Mouse (Mus musculus) liver, embryonic 16.5 days (tissue): ENCODE data around the gene Gm19426. TPM values are rescaled to one million over a fixed set of nuclear protein-coding genes. Genes with fewer than 3 reads are reported as not detected.

Experiments
- ATAC-seq: fragments of 200-750 bp; cut with Nextera tagmentation; 2 replicates; pipeline ENCODE4 v1.8.0; 2017; ENCODE audit warnings: low read depth, mild to moderate bottlenecking, moderate number of reproducible peaks, moderate library complexity
- H3K27ac ChIP-seq: fragments of 300-500 bp; sonication (generic); 2 replicates; pipeline ENCODE4 v1.5.1; 2014; ENCODE audit warnings: mild to moderate bottlenecking, low read length
- H3K27me3 ChIP-seq: fragments of 300-500 bp; sonication (generic); 2 replicates; pipeline ENCODE4 v1.6.1; 2014; ENCODE audit warnings: low read depth, low read length, mixed read lengths; ENCODE audit not compliant: control insufficient read depth, insufficient read depth
- H3K36me3 ChIP-seq: fragments of 300-500 bp; sonication (generic); 2 replicates; pipeline ENCODE4 v1.6.1; 2014; ENCODE audit warnings: mild to moderate bottlenecking; ENCODE audit not compliant: control insufficient read depth, insufficient read depth
- H3K4me1 ChIP-seq: fragments of 300-500 bp; sonication (generic); 2 replicates; pipeline ENCODE4 v1.6.1; 2014; ENCODE audit warnings: low read depth, low read length, mixed read lengths; ENCODE audit not compliant: control insufficient read depth
- H3K4me2 ChIP-seq: fragments of 300-500 bp; sonication (generic); 2 replicates; pipeline ENCODE4 v1.6.1; 2014; ENCODE audit warnings: low read depth, low read length, mixed read lengths
- H3K4me3 ChIP-seq: fragments of 300-500 bp; sonication (generic); 2 replicates; pipeline ENCODE4 v1.5.1; 2014; ENCODE audit warnings: low read depth, mild to moderate bottlenecking, low read length
- H3K9ac ChIP-seq: fragments of 300-500 bp; sonication (generic); 2 replicates; pipeline ENCODE4 v1.6.1; 2014; ENCODE audit warnings: low read depth, low read length
- H3K9me3 ChIP-seq: fragments of 300-500 bp; sonication (generic); replicated peaks from 2 replicates; pipeline ENCODE4 v1.6.1; 2016; ENCODE audit warnings: low read length; ENCODE audit not compliant: control insufficient read depth
- WGBS: fragments of 180-500 bp; shearing (Covaris S2); extraction: QIAGEN DNeasy Blood & Tissue Kit; methylation state at CpG from one replicate; pipeline ENCODE4 v1.1.7; 2014; ENCODE audit not compliant: insufficient replicate concordance; 5-methylcytosine and 5-hydroxymethylcytosine counted together
- polyA plus RNA-seq: library from polyadenylated mRNA; unstranded; fragments of >200 nt; fragmentation: Nextera tagmentation; extraction: Ambion mirVana; gene quantifications from 2 replicates; pipeline ENCODE4 v1.2.1, GENCODE M21; 2015

The Gm19426 gene
- 0.89 and 0.95 TPM in 2 replicates for polyA plus RNA-seq

GRCm38 (mm10) chr2:84743561-84743960 is at the start of gene Gm19426:
Gene Gm19426, minus strand, starts transcription at chr2:84743655.
- ATAC-seq = peak; percentile 76
- Histone ChIP-seq H3K27ac (peak within 1 kb of the TSS; percentile 68), H3K4me3 (peak within 1 kb of the TSS; percentile 66), H3K27me3 (peaks cover 30% of the 10 kb centered on the region), H3K9me3 (no peaks in the 10 kb centered on the region), H3K4me2 (peak within 1 kb of the TSS; percentile 73), H3K4me1 (peaks cover 57% of the 10 kb centered on the region), H3K36me3 (peaks cover 18% of the 10 kb centered on the region), H3K9ac (peak within 1 kb of the TSS; percentile 72)
- under 1% methylated on average over 25 of the region's 25 CpGs for WGBS

- H3K36me3 ChIP-seq = no peaks in the 10 kb centered on the region
- peaks cover 6% of the 10 kb centered on the region; the same call in 1 of the 2 replicates for H3K9me3 ChIP-seq
- H3K9ac ChIP-seq = no peak overlapping the region
- peaks cover 7% of the 10 kb centered on the region; the same call in 1 of the 2 replicates for H3K27me3 ChIP-seq
- peak; percentile 72 for ATAC-seq
- 25% methylated on average over 3 of the region's 3 CpGs for WGBS
- H3K4me2 ChIP-seq = 0 out of 2 replicates have a peak overlapping the region, but pooled peaks have one; percentile 0
- H3K4me1 ChIP-seq = peaks cover 23% of the 10 kb centered on the region
- H3K27ac ChIP-seq = peak overlapping the region; percentile 69; the same call in 1 of the 2 replicates
- H3K4me3 ChIP-seq = no peak overlapping the region
Measured at GRCm38 (mm10) chr2:84793154-84793553, 49.7 kb upstream of the Gm19426 start.

- H3K27ac ChIP-seq = no peak overlapping the region; the same call in 1 of the 2 replicates
- peak overlapping the region; percentile 36; the same call in 1 of the 2 replicates for H3K4me2 ChIP-seq
- peak overlapping the region; percentile 18; the same call in 1 of the 2 replicates for H3K4me3 ChIP-seq
- WGBS = 67% methylated on average over 3 of the region's 3 CpGs
- H3K27me3 ChIP-seq = peaks cover 10% of the 10 kb centered on the region; the same call in 1 of the 2 replicates
- ATAC-seq = no peak
- no peaks in the 10 kb centered on the region for H3K36me3 ChIP-seq
- peaks cover 17% of the 10 kb centered on the region for H3K4me1 ChIP-seq
- peaks cover 6% of the 10 kb centered on the region; the same call in 1 of the 2 replicates for H3K9me3 ChIP-seq
- H3K9ac ChIP-seq = no peak overlapping the region
Measured at GRCm38 (mm10) chr2:84792516-84792915, 49.1 kb upstream of the Gm19426 start.

GRCm38 (mm10) chr2:84790418-84790817 is 47.0 kb upstream of the Gm19426 start:
- H3K4me1 ChIP-seq = peaks cover 17% of the 10 kb centered on the region

GRCm38 (mm10) chr2:84788316-84788715 is 44.9 kb upstream of the Gm19426 start:
- H3K4me1 ChIP-seq = peaks cover 10% of the 10 kb centered on the region
- H3K4me3 ChIP-seq = no peak overlapping the region
- H3K4me2 ChIP-seq = no peak overlapping the region
- 47% methylated on average over 3 of the region's 3 CpGs for whole genome bisulfite sequencing
- H3K27ac ChIP-seq = no peak overlapping the region
- no peak for ATAC-seq
- H3K27me3 ChIP-seq = peaks cover 10% of the 10 kb centered on the region; the same call in 1 of the 2 replicates
- H3K36me3 ChIP-seq = no peaks in the 10 kb centered on the region
- no peak overlapping the region for H3K9ac ChIP-seq
- H3K9me3 ChIP-seq = no peaks in the 10 kb centered on the region

More at GRCm38 (mm10) chr2:84790418-84790817, 47.0 kb upstream of the Gm19426 start:
- Histone ChIP-seq H3K9me3 (peaks cover 6% of the 10 kb centered on the region; the same call in 1 of the 2 replicates), H3K36me3 (no peaks in the 10 kb centered on the region), H3K27me3 (peaks cover 10% of the 10 kb centered on the region; the same call in 1 of the 2 replicates), H3K9ac (no peak overlapping the region), H3K4me2 (no peak overlapping the region), H3K4me3 (no peak overlapping the region), H3K27ac (no peak overlapping the region)
- WGBS = 57% methylated on average over 9 of the region's 9 CpGs
- no peak for ATAC-seq

- Histone ChIP-seq H3K27me3 (peaks cover 8% of the 10 kb centered on the region; the same call in 1 of the 2 replicates), H3K9ac (no peak overlapping the region), H3K27ac (no peak overlapping the region), H3K4me1 (peaks cover 6% of the 10 kb centered on the region; the same call in 1 of the 2 replicates), H3K36me3 (no peaks in the 10 kb centered on the region), H3K9me3 (no peaks in the 10 kb centered on the region), H3K4me3 (no peak overlapping the region), H3K4me2 (no peak overlapping the region)
- 47% methylated on average over 3 of the region's 3 CpGs for WGBS
- ATAC-seq = no peak
Measured at GRCm38 (mm10) chr2:84783840-84784566, 40.5 kb upstream of the Gm19426 start.

- Histone ChIP-seq H3K9ac (no peak overlapping the region), H3K27ac (no peak overlapping the region), H3K9me3 (no peaks in the 10 kb centered on the region), H3K4me2 (no peak overlapping the region), H3K36me3 (no peaks in the 10 kb centered on the region), H3K4me1 (peaks cover 3% of the 10 kb centered on the region; the same call in 1 of the 2 replicates), H3K4me3 (no peak overlapping the region), H3K27me3 (peaks cover 14% of the 10 kb centered on the region)
- 35% methylated on average over 1 of the region's 1 CpGs for WGBS
- no peak for ATAC-seq
Measured at GRCm38 (mm10) chr2:84783315-84783714, 39.9 kb upstream of the Gm19426 start.

GRCm38 (mm10) chr2:84779210-84779609 is 35.8 kb upstream of the Gm19426 start:
- no peak for ATAC-seq
- H3K4me2 ChIP-seq = no peak overlapping the region

GRCm38 (mm10) chr2:84777706-84778105 is 34.3 kb upstream of the Gm19426 start:
- no peak overlapping the region for H3K4me3 ChIP-seq
- 63% methylated on average over 3 of the region's 3 CpGs for WGBS
- H3K27me3 ChIP-seq = peaks cover 29% of the 10 kb centered on the region
- no peaks in the 10 kb centered on the region; the same call in none of the 2 replicates for H3K4me1 ChIP-seq
- no peak overlapping the region for H3K27ac ChIP-seq
- H3K36me3 ChIP-seq = no peaks in the 10 kb centered on the region
- no peak for ATAC-seq
- H3K4me2 ChIP-seq = no peak overlapping the region
- H3K9me3 ChIP-seq = no peaks in the 10 kb centered on the region
- no peak overlapping the region for H3K9ac ChIP-seq

More at GRCm38 (mm10) chr2:84779210-84779609, 35.8 kb upstream of the Gm19426 start:
- Histone ChIP-seq H3K27ac (no peak overlapping the region), H3K4me1 (no peaks in the 10 kb centered on the region; the same call in 1 of the 2 replicates), H3K9ac (no peak overlapping the region), H3K9me3 (no peaks in the 10 kb centered on the region), H3K27me3 (peaks cover 23% of the 10 kb centered on the region), H3K36me3 (no peaks in the 10 kb centered on the region), H3K4me3 (no peak overlapping the region)
- 27% methylated on average over 6 of the region's 6 CpGs for WGBS
